Mouse (Mus musculus) right cerebral cortex, postnatal 36 days (tissue): Measurements from ENCODE around the gene Enox1.

ENCODE experiments used
- DNase-seq, 2 experiments: peaks; one replicate each; pipeline ENCODE4 v3.0.0; 2022; ENCODE audit warnings: low spot score in 2 of 2, mixed read lengths in 1 of 2

Enox1 gene

GRCm38 (mm10) chr14:77448001-77448400, 291.4 kb downstream of the Enox1 start:
- no peak for DNase-seq

GRCm38 (mm10) chr14:77451916-77452315, 295.4 kb downstream of the Enox1 start:
- no peak for DNase-seq

GRCm38 (mm10) chr14:77456066-77456465, 299.5 kb downstream of the Enox1 start:
- DNase-seq = no peak

GRCm38 (mm10) chr14:77456876-77457275, 300.3 kb downstream of the Enox1 start:
- no peak for DNase-seq

GRCm38 (mm10) chr14:77458217-77458616, 301.7 kb downstream of the Enox1 start:
- no peak for DNase-seq

GRCm38 (mm10) chr14:77463919-77464318, 307.4 kb downstream of the Enox1 start:
- no peak for DNase-seq

GRCm38 (mm10) chr14:77464782-77465181, 308.2 kb downstream of the Enox1 start:
- no peak for DNase-seq

- DNase-seq = no peak
Observed at GRCm38 (mm10) chr14:77470577-77470976, 314.0 kb downstream of the Enox1 start.

- no peak for DNase-seq
Observed at GRCm38 (mm10) chr14:77473501-77473900, 316.9 kb downstream of the Enox1 start.

GRCm38 (mm10) chr14:77474026-77474425, 317.5 kb downstream of the Enox1 start:
- DNase-seq = no peak

- no peak for DNase-seq
Observed at GRCm38 (mm10) chr14:77475134-77475820, 318.7 kb downstream of the Enox1 start.

GRCm38 (mm10) chr14:77477704-77478103, 321.1 kb downstream of the Enox1 start:
- no peak for DNase-seq

GRCm38 (mm10) chr14:77478210-77478609, 321.6 kb downstream of the Enox1 start:
- no peak for DNase-seq

- no peak for DNase-seq
Observed at GRCm38 (mm10) chr14:77478692-77479091, 322.1 kb downstream of the Enox1 start.

- no peak for DNase-seq
Observed at GRCm38 (mm10) chr14:77483076-77483475, 326.5 kb downstream of the Enox1 start.

- DNase-seq = peak in 1 of 2 experiments; percentile 29
Observed at GRCm38 (mm10) chr14:77484951-77485447, 328.4 kb downstream of the Enox1 start.

GRCm38 (mm10) chr14:77490699-77491098, 334.1 kb downstream of the Enox1 start:
- DNase-seq = no peak

GRCm38 (mm10) chr14:77491731-77492130, 335.2 kb downstream of the Enox1 start:
- no peak for DNase-seq

- no peak for DNase-seq
Observed at GRCm38 (mm10) chr14:77499996-77500581, 343.5 kb downstream of the Enox1 start.

GRCm38 (mm10) chr14:77504458-77505135, 348.0 kb downstream of the Enox1 start:
- DNase-seq = no peak

- DNase-seq = no peak
Observed at GRCm38 (mm10) chr14:77506341-77506740, 349.8 kb downstream of the Enox1 start.

GRCm38 (mm10) chr14:77508036-77508435, 351.5 kb downstream of the Enox1 start:
- DNase-seq = no peak

GRCm38 (mm10) chr14:77509042-77509441, 352.5 kb downstream of the Enox1 start:
- no peak for DNase-seq
